Mouse (Mus musculus) lung, postnatal 0 days (tissue): ENCODE data around the gene Pih1d1. TPM values are rescaled to one million over a fixed set of nuclear protein-coding genes. Genes with fewer than 3 reads are reported as not detected.

ENCODE experiments used
- ATAC-seq: fragments of 200-750 bp; cut with Nextera tagmentation; 2 replicates; pipeline ENCODE4 v1.8.0; 2017; ENCODE audit warnings: moderate library complexity
- DNase-seq: peaks from one replicate; pipeline ENCODE4 v3.0.0-alpha.2; 2016; ENCODE audit warnings: low spot score
- H3K27ac ChIP-seq: fragments of 300-500 bp; sonication (generic); 2 replicates; pipeline ENCODE4 v1.5.1; 2014; ENCODE audit warnings: antibody characterized with exemption, mild to moderate bottlenecking, low read length, mixed read lengths
- H3K27me3 ChIP-seq: fragments of 300-500 bp; sonication (generic); replicated peaks from 2 replicates; pipeline ENCODE4 v1.6.1; 2014; ENCODE audit warnings: low read length, mixed read lengths; ENCODE audit not compliant: insufficient read depth
- H3K36me3 ChIP-seq: fragments of 300-500 bp; sonication (generic); 2 replicates; pipeline ENCODE4 v1.6.1; 2014; ENCODE audit warnings: low read length, mixed read lengths; ENCODE audit not compliant: insufficient read depth
- H3K4me1 ChIP-seq: fragments of 300-500 bp; sonication (generic); 2 replicates; pipeline ENCODE4 v1.6.1; 2014; ENCODE audit warnings: antibody characterized with exemption, low read depth, low read length, mixed read lengths; ENCODE audit not compliant: insufficient read depth
- H3K4me2 ChIP-seq: fragments of 300-500 bp; sonication (generic); replicated peaks from 2 replicates; pipeline ENCODE4 v1.6.1; 2014; ENCODE audit warnings: low read depth, mild to moderate bottlenecking, low read length, moderate library complexity, mixed read lengths
- H3K4me3 ChIP-seq: fragments of 300-500 bp; sonication (generic); 2 replicates; pipeline ENCODE4 v1.5.1; 2014; ENCODE audit warnings: low read depth, low read length
- H3K9ac ChIP-seq: fragments of 300-500 bp; sonication (generic); replicated peaks from 2 replicates; pipeline ENCODE4 v1.6.1; 2014; ENCODE audit warnings: low read depth, mild to moderate bottlenecking
- H3K9me3 ChIP-seq: fragments of 300-500 bp; sonication (generic); 2 replicates; pipeline ENCODE4 v1.6.1; 2016; ENCODE audit warnings: low read length, mixed read lengths
- CTCF ChIP-seq: IDR thresholded peaks from 2 replicates; pipeline ENCODE4 v1.5.1; 2016; ENCODE audit warnings: antibody characterized with exemption, mild to moderate bottlenecking
- EP300 ChIP-seq: IDR thresholded peaks from 2 replicates; pipeline ENCODE4 v1.6.1; 2016; ENCODE audit warnings: antibody characterized with exemption, mild to moderate bottlenecking, control low read depth
- WGBS: fragments of 180-500 bp; shearing (Covaris S2); extraction: QIAGEN DNeasy Blood & Tissue Kit; methylation state at CpG from one replicate; pipeline ENCODE4 v1.1.7; 2014; 5-methylcytosine and 5-hydroxymethylcytosine counted together
- polyA plus RNA-seq: library from polyadenylated mRNA; unstranded; fragments of >200 nt; fragmentation: Nextera tagmentation; extraction: Ambion mirVana; gene quantifications from 2 replicates; pipeline ENCODE4 v1.2.1, GENCODE M21; 2015

Gene Pih1d1
- polyA plus RNA-seq, 1 experiment from 2014 or later = 51.7 TPM

DNA sequence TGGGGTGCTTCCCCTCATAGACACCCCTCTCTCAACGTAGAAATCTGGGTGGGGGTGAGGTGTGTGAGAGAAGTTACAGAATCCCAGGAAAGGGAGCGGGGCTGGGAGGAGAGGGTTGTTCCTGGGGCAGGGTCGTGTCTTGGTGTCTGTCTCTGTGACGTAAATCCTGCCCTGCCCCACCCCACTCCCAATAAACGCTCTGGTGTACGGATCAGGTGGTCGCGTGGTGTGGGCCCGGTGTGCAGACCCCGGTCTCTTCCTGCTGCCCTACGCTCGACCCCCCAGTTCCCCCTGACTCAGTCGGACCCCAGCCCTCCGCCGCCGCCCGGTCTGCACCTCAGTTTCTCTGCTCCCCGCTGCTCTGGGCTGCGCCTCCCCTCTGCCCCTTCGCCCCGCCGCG, 21.8 kb downstream of the Pih1d1 start:
- Histone ChIP-seq H3K4me2 (no peak overlapping the region), H3K27ac (no peak overlapping the region), H3K4me3 (0 out of 2 replicates have a peak overlapping the region, but pooled peaks have one; percentile 2), H3K9me3 (no peaks in the 10 kb centered on the region), H3K4me1 (no peaks in the 10 kb centered on the region), H3K36me3 (no peaks in the 10 kb centered on the region), H3K9ac (no peak overlapping the region), H3K27me3 (peaks cover 58% of the 10 kb centered on the region)
- WGBS = 5% methylated on average over 22 of the region's 23 CpGs
- ATAC-seq = no peak
- no peak for TF ChIP-seq EP300
- DNase-seq = no peak

DNA sequence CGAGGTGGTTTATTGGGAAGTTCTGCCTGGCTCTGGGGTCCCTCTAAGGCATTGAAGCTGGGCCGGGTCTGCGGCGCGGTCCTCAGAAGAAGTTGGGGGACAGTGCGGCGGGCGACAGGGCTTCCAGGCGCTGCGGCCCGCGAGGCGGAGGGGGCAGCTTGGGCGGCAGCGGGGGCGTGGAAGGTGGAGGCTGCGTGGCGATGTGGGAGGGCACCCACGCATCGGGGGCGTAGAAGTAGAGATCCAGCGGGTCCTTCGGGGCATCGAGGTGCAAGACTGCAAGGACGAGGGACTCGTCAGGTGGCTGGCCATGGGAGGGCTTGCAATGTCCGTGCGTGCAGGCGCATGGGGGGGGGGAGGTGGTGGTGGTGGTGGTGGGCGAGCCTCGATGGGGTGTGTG, 22.3 kb downstream of the Pih1d1 start:
- no peak for DNase-seq
- WGBS = 3% methylated on average over 27 of the region's 31 CpGs
- H3K9me3 ChIP-seq = no peaks in the 10 kb centered on the region
- no peak for ATAC-seq
- H3K4me1 ChIP-seq = no peaks in the 10 kb centered on the region
- H3K27me3 ChIP-seq = peaks cover 63% of the 10 kb centered on the region
- H3K4me2 ChIP-seq = no peak overlapping the region
- no peak overlapping the region for H3K9ac ChIP-seq
- no peak overlapping the region for H3K27ac ChIP-seq
- no peaks in the 10 kb centered on the region for H3K36me3 ChIP-seq
- TF ChIP-seq EP300 (no peak), CTCF (no peak)
- 0 out of 2 replicates have a peak overlapping the region, but pooled peaks have one; percentile 2 for H3K4me3 ChIP-seq

DNA sequence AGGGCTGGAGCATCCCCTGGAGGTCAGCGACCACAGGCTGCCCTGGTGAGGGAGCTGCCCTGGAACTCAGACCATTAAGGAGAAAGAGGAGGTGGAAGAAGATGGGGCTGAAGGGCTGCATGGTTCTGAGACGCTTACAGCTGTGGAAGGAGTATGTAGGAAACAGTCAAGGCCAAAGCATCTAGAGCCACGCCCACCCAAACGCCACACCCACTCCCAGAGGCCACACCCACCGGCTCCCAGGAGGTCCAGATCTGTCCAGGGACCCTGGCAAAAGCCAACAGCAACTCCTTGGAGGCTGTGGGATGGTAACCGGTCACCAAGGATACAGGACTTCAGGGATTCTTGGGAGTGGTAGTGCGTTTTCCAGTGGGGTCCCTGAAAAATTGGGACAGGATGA, 24.4 kb downstream of the Pih1d1 start:
- WGBS = 22% methylated on average over 7 of the region's 7 CpGs
- no peak overlapping the region for H3K9ac ChIP-seq
- TF ChIP-seq EP300 (no peak), CTCF (no peak)
- peaks cover 4% of the 10 kb centered on the region; the same call in 1 of the 2 replicates for H3K4me1 ChIP-seq
- no peaks in the 10 kb centered on the region for H3K9me3 ChIP-seq
- ATAC-seq = no peak
- peaks cover 82% of the 10 kb centered on the region for H3K27me3 ChIP-seq
- H3K4me3 ChIP-seq = no peak overlapping the region
- no peaks in the 10 kb centered on the region for H3K36me3 ChIP-seq
- no peak overlapping the region for H3K4me2 ChIP-seq
- DNase-seq = no peak
- no peak overlapping the region for H3K27ac ChIP-seq

DNA sequence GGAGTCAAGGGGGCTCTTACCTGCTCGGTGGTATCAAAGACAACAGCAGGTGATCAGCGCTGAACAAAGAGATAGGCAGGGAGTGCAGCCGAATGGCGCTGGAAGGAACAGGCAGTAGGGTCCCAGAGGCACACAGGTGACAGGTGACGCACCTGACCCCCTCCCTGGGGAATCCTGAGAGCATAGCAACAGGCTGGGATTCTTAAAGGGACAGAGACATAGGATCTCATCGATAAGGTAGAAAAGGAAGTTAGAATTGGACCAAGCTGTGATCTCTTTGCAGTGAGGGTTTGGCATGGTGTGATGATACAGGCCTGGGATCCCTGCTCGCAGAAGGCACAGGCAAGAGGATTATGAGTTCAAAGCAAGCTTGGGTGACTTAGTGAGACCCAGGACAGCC, 25.4 kb downstream of the Pih1d1 start, which contains the start of gene Gfy:
Gene Gfy, minus strand, starts transcription at position 101 of the 400 bp plus-strand sequence.
- Histone ChIP-seq H3K36me3 (no peaks in the 10 kb centered on the region), H3K4me1 (peaks cover 4% of the 10 kb centered on the region; the same call in 1 of the 2 replicates), H3K9me3 (no peaks in the 10 kb centered on the region), H3K27ac (no peak within 1 kb of the TSS), H3K4me2 (no peak within 1 kb of the TSS), H3K9ac (no peak within 1 kb of the TSS), H3K4me3 (no peak within 1 kb of the TSS), H3K27me3 (peaks cover 86% of the 10 kb centered on the region)
- 17% methylated on average over 7 of the region's 7 CpGs for WGBS
- DNase-seq (no peak), ATAC-seq (no peak)
- TF ChIP-seq CTCF (no peak), EP300 (no peak)

DNA sequence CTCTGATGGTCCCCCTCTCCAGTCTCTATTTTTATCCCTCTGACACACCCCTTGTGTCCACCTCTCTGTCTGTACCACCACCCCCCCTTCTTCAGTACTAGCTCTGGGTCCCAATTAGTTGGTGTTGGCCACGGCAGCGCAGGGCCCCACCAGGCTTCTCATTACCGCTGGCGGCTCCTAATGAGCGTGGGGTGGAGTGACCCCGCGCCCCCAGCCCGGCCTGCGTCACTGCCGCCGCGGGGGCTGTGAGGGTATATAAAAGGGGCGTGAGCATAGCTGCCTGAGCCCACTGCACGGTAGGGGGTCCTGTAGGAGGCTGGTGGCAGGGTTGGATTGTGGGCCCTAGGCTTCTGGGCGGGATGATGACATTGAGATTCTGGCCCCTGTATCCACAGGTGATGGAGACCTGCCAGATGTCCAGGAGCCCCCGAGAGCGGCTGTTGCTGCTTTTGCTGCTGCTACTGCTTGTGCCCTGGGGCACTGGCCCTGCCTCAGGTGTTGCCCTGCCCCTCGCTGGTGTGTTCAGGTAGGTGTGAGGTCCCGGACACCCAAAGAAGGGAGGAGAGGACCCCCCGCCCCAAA, 26.9 kb downstream of the Pih1d1 start, which contains the start of gene Pth2:
Gene Pth2, plus strand, starts transcription at position 100 of the 582 bp plus-strand sequence.
- 0 out of 2 replicates have a peak within 1 kb of the TSS, but pooled peaks have one; percentile 54 for H3K4me2 ChIP-seq
- TF ChIP-seq CTCF (no peak), EP300 (no peak)
- peaks cover 4% of the 10 kb centered on the region; the same call in 1 of the 2 replicates for H3K4me1 ChIP-seq
- ATAC-seq (no peak), DNase-seq (no peak)
- WGBS = 23% methylated on average over 17 of the region's 20 CpGs
- no peak within 1 kb of the TSS for H3K27ac ChIP-seq
- no peaks in the 10 kb centered on the region for H3K9me3 ChIP-seq
- H3K36me3 ChIP-seq = no peaks in the 10 kb centered on the region
- H3K27me3 ChIP-seq = peaks cover 78% of the 10 kb centered on the region
- no peak within 1 kb of the TSS for H3K9ac ChIP-seq
- no peak within 1 kb of the TSS for H3K4me3 ChIP-seq

DNA sequence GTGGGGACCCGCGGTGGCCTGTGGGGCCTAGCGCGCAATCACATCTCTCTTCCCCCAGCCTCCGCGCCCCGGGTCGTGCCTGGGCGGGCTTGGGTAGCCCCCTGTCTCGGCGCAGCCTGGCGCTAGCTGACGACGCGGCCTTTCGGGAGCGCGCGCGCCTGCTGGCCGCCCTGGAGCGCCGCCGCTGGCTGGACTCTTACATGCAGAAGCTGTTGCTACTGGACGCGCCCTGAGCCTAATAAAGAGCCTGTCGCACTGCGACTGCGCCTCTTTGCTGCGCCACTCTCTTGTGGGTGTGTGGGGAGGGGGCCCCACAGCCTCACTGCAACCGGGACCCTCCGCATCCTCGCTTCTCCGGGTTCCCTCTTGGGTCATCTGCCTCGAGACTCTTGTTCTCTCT, 27.4 kb downstream of the Pih1d1 start:
- no peak overlapping the region for H3K4me3 ChIP-seq
- H3K27ac ChIP-seq = no peak overlapping the region

More for the DNA sequence above, 27.4 kb downstream of the Pih1d1 start:
- no peak overlapping the region for H3K4me2 ChIP-seq
- peaks cover 73% of the 10 kb centered on the region for H3K27me3 ChIP-seq
- ATAC-seq (0 out of 2 replicates have a peak, but pooled peaks have one; percentile 13), DNase-seq (no peak)
- no peaks in the 10 kb centered on the region for H3K9me3 ChIP-seq
- peak; percentile 39 for TF ChIP-seq CTCF
- TF ChIP-seq EP300 = no peak
- WGBS = 6% methylated on average over 30 of the region's 35 CpGs
- no peaks in the 10 kb centered on the region for H3K36me3 ChIP-seq
- peaks cover 4% of the 10 kb centered on the region; the same call in 1 of the 2 replicates for H3K4me1 ChIP-seq
- no peak overlapping the region for H3K9ac ChIP-seq
